Mouse (Mus musculus) megakaryocyte, embryonic 14.5 days (primary cell): ENCODE data around the gene Nectin1.

ENCODE experiments used
- FLI1 ChIP-seq: IDR thresholded peaks from 2 replicates; pipeline ENCODE4 v1.6.1; 2012; ENCODE audit warnings: low read length, inconsistent platforms, mixed read lengths
- GATA1 ChIP-seq: IDR thresholded peaks from 3 replicates; pipeline ENCODE4 v1.6.1; 2012; ENCODE audit warnings: mixed read lengths, low read length, inconsistent platforms, borderline replicate concordance

DNA sequence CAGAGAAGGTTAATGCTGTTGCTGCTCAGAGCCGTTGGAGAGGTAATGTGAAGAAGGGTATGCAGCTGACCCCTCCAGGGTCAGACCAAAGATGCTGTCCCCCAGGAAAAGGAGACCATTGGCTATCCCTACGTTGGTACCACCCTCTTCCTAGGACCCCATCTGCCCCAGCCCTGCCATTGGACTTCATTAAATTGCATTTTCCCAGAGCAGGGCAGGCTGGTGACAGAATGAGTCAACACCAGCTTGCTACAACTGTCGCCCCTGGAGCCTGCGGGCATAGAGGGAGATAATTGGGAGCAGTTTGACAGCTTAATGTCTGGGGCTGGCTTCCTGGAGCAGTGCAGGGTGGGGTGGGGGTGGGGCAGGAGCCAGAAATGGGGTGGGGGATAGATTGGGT lies 25.0 kb downstream of the Nectin1 start:
- TF ChIP-seq GATA1 (no peak), FLI1 (no peak)
